Mouse (Mus musculus): ENCODE measurements around the gene Cnnm4.

DNA sequence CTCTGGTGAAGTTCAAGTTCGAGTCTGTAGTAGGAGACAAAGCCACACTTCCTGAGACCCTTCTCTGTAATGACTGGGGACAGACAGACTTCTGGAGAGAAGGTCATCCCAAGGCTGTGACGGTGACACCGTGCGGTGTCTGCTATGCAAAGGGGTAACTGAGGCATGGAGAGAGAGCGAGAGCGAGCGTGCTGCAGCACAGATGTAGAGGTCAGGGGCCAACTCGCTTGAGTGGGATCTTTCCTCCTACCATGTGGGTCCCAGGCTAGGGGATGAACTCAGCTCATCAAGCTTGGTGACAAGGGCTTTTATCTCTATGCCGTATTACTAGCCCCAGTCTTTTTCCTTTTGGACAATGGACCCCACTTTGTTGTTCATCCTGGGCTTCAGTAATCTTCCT lies 15.7 kb downstream of the Cnnm4 start:
- TF ChIP-seq CTCF (IDR thresholded peaks at IDR 0.05; ENCODE audit: low read depth, low read length): no peak
- TF ChIP-seq POLR2A (IDR thresholded peaks at IDR 0.05; ENCODE audit: extremely low read depth, insufficient read depth, low read length): no peak

All from liver, adult 2 months (tissue).